18 mouse cellular contexts compared by ENCODE assay signal in genomic region chr3:116652033-116652446, GRCm38 (mm10). TPM values are rescaled to one million over a fixed set of nuclear protein-coding genes. Genes with fewer than 3 reads are reported as not detected.
A peak's percentile ranks its signal among the peaks of the same experiment; 100 is the strongest.
DNase-seq lines count a peak whose midpoint lies in the region; ATAC-seq and TF ChIP-seq lines count a peak whose summit lies in the region.
"Had no signal": no experiment of that assay in that cellular context is flagged by ENCODE, and none has a peak within 500 bp of the region (broad histone marks: within the 10 kb centered on the region; RNA-seq: fewer than 3 reads in every experiment).

No protein-coding gene starts in this region.

- H3K27me3 ChIP-seq in hindbrain, embryonic 13.5 days, result no peaks in the 10 kb centered on the region
- H3K27me3 ChIP-seq in hindbrain, embryonic 14.5 days (ENCODE audit: control insufficient read depth, insufficient read depth, low read length), result no peaks in the 10 kb centered on the region
- H3K27me3 ChIP-seq in neural tube, embryonic 14.5 days (ENCODE audit: control insufficient read depth, insufficient read depth, low read length), result no peaks in the 10 kb centered on the region
- no peaks in the 10 kb centered on the region for H3K27me3 ChIP-seq in embryonic facial prominence, embryonic 14.5 days (replicated peaks; ENCODE audit: control insufficient read depth, insufficient read depth, low read length)
- H3K27me3 ChIP-seq in stomach, postnatal 0 days (ENCODE audit: control insufficient read depth, insufficient read depth, low read length), result no peaks in the 10 kb centered on the region
- H3K27me3 ChIP-seq: stomach, embryonic 15.5 days had no signal

- H3K9ac ChIP-seq in hindbrain, embryonic 13.5 days, result no peak overlapping the region
- no peak overlapping the region for H3K9ac ChIP-seq in hindbrain, embryonic 14.5 days
- H3K9ac ChIP-seq in neural tube, embryonic 14.5 days (replicated peaks; ENCODE audit: low read depth, low read length), result no peak overlapping the region
- no peak overlapping the region for H3K9ac ChIP-seq in embryonic facial prominence, embryonic 14.5 days (ENCODE audit: low read depth, low read length)
- no peak overlapping the region for H3K9ac ChIP-seq in stomach, postnatal 0 days (ENCODE audit: low read length)
- H3K9ac ChIP-seq: stomach, embryonic 15.5 days had no signal

- peaks cover 19% of the 10 kb centered on the region for H3K36me3 ChIP-seq in hindbrain, embryonic 13.5 days
- H3K36me3 ChIP-seq in hindbrain, embryonic 14.5 days (replicated peaks; ENCODE audit: control insufficient read depth, insufficient read depth), result peaks cover 18% of the 10 kb centered on the region
- no peaks in the 10 kb centered on the region for H3K36me3 ChIP-seq in neural tube, embryonic 14.5 days (ENCODE audit: control insufficient read depth, insufficient read depth, low read length)
- H3K36me3 ChIP-seq in embryonic facial prominence, embryonic 14.5 days (ENCODE audit: control insufficient read depth, insufficient read depth, low read length), result peaks cover 33% of the 10 kb centered on the region
- H3K36me3 ChIP-seq in stomach, postnatal 0 days (ENCODE audit: control insufficient read depth, insufficient read depth, low read length), result no peaks in the 10 kb centered on the region

- peaks cover 17% of the 10 kb centered on the region for H3K4me1 ChIP-seq in hindbrain, embryonic 13.5 days (replicated peaks)
- 0 out of 2 replicates have a peak, but pooled peaks cover 14% of the 10 kb centered on the region for H3K4me1 ChIP-seq in hindbrain, embryonic 14.5 days (replicated peaks; ENCODE audit: control insufficient read depth, insufficient read depth, low read length)
- H3K4me1 ChIP-seq in neural tube, embryonic 14.5 days (ENCODE audit: control insufficient read depth, insufficient read depth, low read length), result peaks cover 3% of the 10 kb centered on the region; the same call in 1 of the 2 replicates
- H3K4me1 ChIP-seq in embryonic facial prominence, embryonic 14.5 days (ENCODE audit: control insufficient read depth, insufficient read depth, low read length), result peaks cover 3% of the 10 kb centered on the region; the same call in 1 of the 2 replicates
- H3K4me1 ChIP-seq in stomach, postnatal 0 days (replicated peaks; ENCODE audit: control insufficient read depth, insufficient read depth), result no peaks in the 10 kb centered on the region
- H3K4me1 ChIP-seq: stomach, embryonic 15.5 days had no signal

- no peak for TF ChIP-seq EP300 in stomach, postnatal 0 days (optimal IDR thresholded peaks at IDR 0.05)

- no peak overlapping the region for H3K4me2 ChIP-seq in hindbrain, embryonic 13.5 days
- H3K4me2 ChIP-seq in hindbrain, embryonic 14.5 days (replicated peaks), result no peak overlapping the region
- no peak overlapping the region for H3K4me2 ChIP-seq in neural tube, embryonic 14.5 days (ENCODE audit: low read depth, low read length)
- H3K4me2 ChIP-seq in embryonic facial prominence, embryonic 14.5 days (ENCODE audit: low read depth, low read length), result no peak overlapping the region
- no peak overlapping the region for H3K4me2 ChIP-seq in stomach, postnatal 0 days (replicated peaks; ENCODE audit: low read depth)
- H3K4me2 ChIP-seq: stomach, embryonic 15.5 days had no signal

- no peak overlapping the region for H3K27ac ChIP-seq in hindbrain, embryonic 13.5 days
- no peak overlapping the region for H3K27ac ChIP-seq in hindbrain, embryonic 14.5 days
- H3K27ac ChIP-seq in neural tube, embryonic 14.5 days (ENCODE audit: low read depth, low read length), result no peak overlapping the region
- H3K27ac ChIP-seq in embryonic facial prominence, embryonic 14.5 days (replicated peaks; ENCODE audit: low read depth, low read length), result no peak overlapping the region
- no peak overlapping the region for H3K27ac ChIP-seq in stomach, postnatal 0 days (replicated peaks)
- H3K27ac ChIP-seq: stomach, embryonic 15.5 days had no signal

- H3K4me3 ChIP-seq in hindbrain, embryonic 13.5 days, result no peak overlapping the region
- no peak overlapping the region for H3K4me3 ChIP-seq in hindbrain, embryonic 14.5 days (replicated peaks; ENCODE audit: low read length)
- H3K4me3 ChIP-seq in neural tube, embryonic 14.5 days (ENCODE audit: low read depth, low read length), result no peak overlapping the region
- H3K4me3 ChIP-seq in embryonic facial prominence, embryonic 14.5 days (ENCODE audit: low read depth, low read length), result no peak overlapping the region
- H3K4me3 ChIP-seq in stomach, postnatal 0 days (ENCODE audit: low read depth, low read length), result no peak overlapping the region
- H3K4me3 ChIP-seq: stomach, embryonic 15.5 days had no signal

- TF ChIP-seq CTCF in stomach, postnatal 0 days (IDR thresholded peaks at IDR 0.05; ENCODE audit: low read depth), result no peak

- DNase-seq in hindbrain, embryonic 14.5 days (ENCODE audit: low spot score), result no peak
- no peak for DNase-seq in neural tube, embryonic 10.5 days (ENCODE audit: extremely low spot score, low spot score)
- peak; percentile 9 for DNase-seq in embryonic facial prominence, embryonic 14.5 days (ENCODE audit: low spot score)
- no peak for DNase-seq in stomach, postnatal 0 days (ENCODE audit: low spot score)
- DNase-seq in gastrocnemius, postnatal 25 days, result no peak
- DNase-seq: cerebellum, postnatal 25 days; gastrocnemius, postnatal 10 days; heart, postnatal 10 days; kidney, adult 11 months; lung, adult 18-20 months had no signal

- 66% methylated on average over 3 of the region's 3 CpGs for WGBS in hindbrain, embryonic 13.5 days
- 42% methylated on average over 3 of the region's 3 CpGs for WGBS in hindbrain, embryonic 14.5 days
- WGBS in neural tube, embryonic 14.5 days, result 49% methylated on average over 3 of the region's 3 CpGs
- WGBS in embryonic facial prominence, embryonic 14.5 days, result 57% methylated on average over 3 of the region's 3 CpGs
- 37% methylated on average over 3 of the region's 3 CpGs for WGBS in stomach, postnatal 0 days

- no peaks in the 10 kb centered on the region for H3K9me3 ChIP-seq in hindbrain, embryonic 13.5 days
- no peaks in the 10 kb centered on the region for H3K9me3 ChIP-seq in hindbrain, embryonic 14.5 days (ENCODE audit: control insufficient read depth, low read length)
- H3K9me3 ChIP-seq in neural tube, embryonic 14.5 days (ENCODE audit: control insufficient read depth, low read length), result no peaks in the 10 kb centered on the region
- H3K9me3 ChIP-seq in embryonic facial prominence, embryonic 14.5 days (ENCODE audit: control insufficient read depth, low read length), result no peaks in the 10 kb centered on the region
- no peaks in the 10 kb centered on the region for H3K9me3 ChIP-seq in stomach, postnatal 0 days (ENCODE audit: control insufficient read depth, low read length)
- H3K9me3 ChIP-seq: stomach, embryonic 15.5 days had no signal

- ATAC-seq in hindbrain, embryonic 13.5 days (ENCODE audit: low FRiP score), result peak; percentile 66; the same call in 1 of the 2 replicates
- ATAC-seq in hindbrain, embryonic 14.5 days (ENCODE audit: low FRiP score), result no peak; the same call in 1 of the 2 replicates
- 0 out of 2 replicates have a peak, but pooled peaks have one; percentile 39 for ATAC-seq in neural tube, embryonic 14.5 days (ENCODE audit: low read depth)
- ATAC-seq in embryonic facial prominence, embryonic 14.5 days (ENCODE audit: low read depth), result no peak
- peak; percentile 73 for ATAC-seq in stomach, postnatal 0 days (ENCODE audit: low FRiP score, low TSS enrichment)
- ATAC-seq in cerebellum, adult (ENCODE audit: insufficient number of reproducible peaks, low FRiP score, low TSS enrichment), result no peak
- ATAC-seq: activated CD4-positive, CD25-positive, alpha-beta regulatory T cell, adult 4 months had no signal

RNA-seq across cellular contexts. Expression of gene Mfsd14a, which starts 10.4 kb away (rescaled TPM):
- polyA plus RNA-seq in hindbrain, embryonic 13.5 days (2015; fragmentation: Nextera tagmentation; extraction: Ambion mirVana), result 62.6 and 63.3 TPM in 2 replicates
- polyA plus RNA-seq in hindbrain, embryonic 14.5 days (2014; fragmentation: Nextera tagmentation; extraction: Ambion mirVana), result 71.2 and 77.0 TPM in 2 replicates
- 70.7 and 72.4 TPM in 2 replicates for polyA plus RNA-seq in neural tube, embryonic 14.5 days (2014; fragmentation: Nextera tagmentation; extraction: Ambion mirVana)
- 77.5 and 86.2 TPM in 2 replicates for polyA plus RNA-seq in embryonic facial prominence, embryonic 14.5 days (2014; fragmentation: Nextera tagmentation; extraction: Ambion mirVana)
- polyA plus RNA-seq in stomach, postnatal 0 days (2015; fragmentation: Nextera tagmentation; extraction: Ambion mirVana), result 50.4 and 51.1 TPM in 2 replicates
- 10 to 100 TPM; 11.6 to 12.1 TPM for total RNA-seq in gastrocnemius, postnatal 25 days (2021)

RNA-seq across cellular contexts. Expression of gene Gm43191, which starts 29.0 kb away (rescaled TPM):
- 0.68 and 2.6 TPM in 2 replicates for polyA plus RNA-seq in hindbrain, embryonic 13.5 days (2015; fragmentation: Nextera tagmentation; extraction: Ambion mirVana)
- polyA plus RNA-seq in hindbrain, embryonic 14.5 days (2014; fragmentation: Nextera tagmentation; extraction: Ambion mirVana), result not detected in 2 replicates
- polyA plus RNA-seq in neural tube, embryonic 14.5 days (2014; fragmentation: Nextera tagmentation; extraction: Ambion mirVana), result not detected in 2 replicates
- polyA plus RNA-seq in embryonic facial prominence, embryonic 14.5 days (2014; fragmentation: Nextera tagmentation; extraction: Ambion mirVana), result not detected in 2 replicates
- polyA plus RNA-seq in stomach, postnatal 0 days (2015; fragmentation: Nextera tagmentation; extraction: Ambion mirVana), result not detected in 2 replicates
- not detected for total RNA-seq in gastrocnemius, postnatal 25 days (2021)
- total RNA-seq: gastrocnemius, postnatal 10 days; layer of hippocampus, adult 8-10 months; neutrophil, adult 5-6 weeks had no signal
- polyA plus RNA-seq: activated CD4-positive, CD25-positive, alpha-beta regulatory T cell, adult 4 months; limb, embryonic 11.5 days; stomach, embryonic 15.5 days had no signal

RNA-seq across cellular contexts. Expression of gene Trmt13, which starts 37.7 kb away (rescaled TPM):
- polyA plus RNA-seq in hindbrain, embryonic 13.5 days (2015; fragmentation: Nextera tagmentation; extraction: Ambion mirVana), result 29.8 and 30.3 TPM in 2 replicates
- 15.9 and 24.5 TPM in 2 replicates for polyA plus RNA-seq in hindbrain, embryonic 14.5 days (2014; fragmentation: Nextera tagmentation; extraction: Ambion mirVana)
- polyA plus RNA-seq in neural tube, embryonic 14.5 days (2014; fragmentation: Nextera tagmentation; extraction: Ambion mirVana), result 29.1 and 32.2 TPM in 2 replicates
- polyA plus RNA-seq in embryonic facial prominence, embryonic 14.5 days (2014; fragmentation: Nextera tagmentation; extraction: Ambion mirVana), result 17.5 and 20.1 TPM in 2 replicates
- 12.6 and 13.0 TPM in 2 replicates for polyA plus RNA-seq in stomach, postnatal 0 days (2015; fragmentation: Nextera tagmentation; extraction: Ambion mirVana)
- total RNA-seq in gastrocnemius, postnatal 25 days (2021), result 1 to 10 TPM; 4.8 to 5.5 TPM

RNA-seq across cellular contexts. Expression of gene Sass6, which starts 57.3 kb away (rescaled TPM):
- polyA plus RNA-seq in hindbrain, embryonic 13.5 days (2015; fragmentation: Nextera tagmentation; extraction: Ambion mirVana), result 18.6 and 21.6 TPM in 2 replicates
- 13.1 and 14.2 TPM in 2 replicates for polyA plus RNA-seq in hindbrain, embryonic 14.5 days (2014; fragmentation: Nextera tagmentation; extraction: Ambion mirVana)
- polyA plus RNA-seq in neural tube, embryonic 14.5 days (2014; fragmentation: Nextera tagmentation; extraction: Ambion mirVana), result 16.2 and 16.5 TPM in 2 replicates
- polyA plus RNA-seq in embryonic facial prominence, embryonic 14.5 days (2014; fragmentation: Nextera tagmentation; extraction: Ambion mirVana), result 15.0 and 15.5 TPM in 2 replicates
- 5.0 TPM in 2 replicates for polyA plus RNA-seq in stomach, postnatal 0 days (2015; fragmentation: Nextera tagmentation; extraction: Ambion mirVana)
- total RNA-seq in gastrocnemius, postnatal 25 days (2021), result 1 to 10 TPM; 1.5 to 3.6 TPM

Comparison
In these comparisons a context has a peak if more than half of its experiments do, and no peak if none do; other contexts are left out.
1. ATAC-seq: peak in hindbrain, embryonic 13.5 days (single experiment), neural tube, embryonic 14.5 days (single experiment) and stomach, postnatal 0 days (single experiment); none in hindbrain, embryonic 14.5 days (single experiment), embryonic facial prominence, embryonic 14.5 days (single experiment) and cerebellum, adult (single experiment).